Mouse (Mus musculus): ENCODE measurements around the gene 2310022A10Rik.

2310022A10Rik gene

DNA sequence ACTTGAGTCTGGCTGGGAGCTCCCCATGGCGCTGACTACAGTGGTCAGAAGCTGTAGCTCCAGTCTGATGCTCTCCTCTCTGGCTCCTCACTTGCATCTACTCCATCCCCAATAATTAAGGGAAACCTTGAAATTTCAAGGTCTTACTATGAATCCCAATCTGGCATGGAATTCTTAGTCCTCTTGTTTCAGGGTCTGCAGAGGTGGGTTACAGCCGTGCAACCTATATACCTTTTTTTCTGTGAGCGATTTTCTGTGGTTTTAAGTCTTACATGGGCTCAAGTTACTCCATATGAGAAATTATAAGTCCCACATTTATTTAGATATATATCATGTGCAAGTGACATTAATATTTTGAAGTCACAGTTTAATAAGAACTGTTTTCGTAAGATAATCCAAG lies 37.1 kb downstream of the 2310022A10Rik start:
- peak in 1 of 2 experiments; percentile 24 for DNase-seq (ENCODE audit: inconsistent age in 2 of 2, low spot score in 1 of 2)

GRCm38 (mm10) chr7:27590566-27591213 lies 37.7 kb downstream of the 2310022A10Rik start:
- peak in 1 of 2 experiments; percentile 61 for DNase-seq (ENCODE audit: inconsistent age in 2 of 2, low spot score in 1 of 2)

DNA sequence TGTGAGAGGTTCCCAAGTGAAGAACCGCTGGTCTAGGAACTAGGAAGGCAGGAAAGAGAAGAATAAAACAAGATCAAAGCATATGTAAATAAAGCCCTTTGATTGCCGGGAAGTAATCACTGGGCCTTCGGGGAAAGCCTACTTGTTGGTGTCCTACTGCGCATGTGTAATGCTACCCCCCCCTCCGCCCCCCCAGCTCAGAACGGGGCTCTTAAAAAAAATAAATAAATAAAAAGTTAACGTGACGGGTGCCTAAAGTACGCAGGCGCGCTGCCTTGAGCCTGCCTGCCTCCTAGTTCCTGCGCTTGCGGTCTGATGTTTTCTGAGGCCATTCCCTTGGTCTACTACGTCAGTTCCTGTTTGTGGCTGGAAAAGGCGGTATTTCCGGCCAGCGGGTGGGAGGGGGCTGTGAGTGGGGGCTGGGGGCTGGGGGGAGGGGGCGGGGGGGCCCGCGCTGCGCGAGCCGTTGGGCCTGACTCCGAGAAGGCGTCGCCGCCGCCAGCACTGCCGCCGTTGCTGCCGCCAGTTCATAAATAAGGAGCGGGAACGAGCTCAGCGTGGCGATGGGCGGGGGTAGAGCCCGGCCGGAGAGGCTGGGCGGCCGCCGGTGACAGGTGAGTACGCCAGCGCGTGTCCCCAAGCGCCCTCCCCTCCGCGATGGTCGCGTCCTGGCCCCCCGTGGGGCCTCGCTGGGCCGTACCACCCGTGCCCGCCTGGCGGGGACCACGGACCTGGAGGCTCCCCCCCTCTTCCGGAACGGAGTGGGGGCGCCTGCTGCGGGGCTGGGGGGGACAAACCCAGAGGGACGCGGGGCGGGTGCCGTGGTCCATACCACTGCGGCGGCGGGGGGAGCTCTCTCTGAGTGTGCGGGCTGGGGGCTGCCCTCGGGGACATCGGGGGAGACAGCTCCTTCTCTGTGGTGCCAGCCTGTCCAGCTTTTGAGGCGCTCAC lies 38.5 kb downstream of the 2310022A10Rik start, which contains the start of gene Akt2:
Gene Akt2 (plus strand): TSS at position 287 of the 951 bp plus-strand sequence.
- peak; percentile 93 to 96 for DNase-seq (ENCODE audit: inconsistent age in 2 of 2, low spot score in 1 of 2)

DNA sequence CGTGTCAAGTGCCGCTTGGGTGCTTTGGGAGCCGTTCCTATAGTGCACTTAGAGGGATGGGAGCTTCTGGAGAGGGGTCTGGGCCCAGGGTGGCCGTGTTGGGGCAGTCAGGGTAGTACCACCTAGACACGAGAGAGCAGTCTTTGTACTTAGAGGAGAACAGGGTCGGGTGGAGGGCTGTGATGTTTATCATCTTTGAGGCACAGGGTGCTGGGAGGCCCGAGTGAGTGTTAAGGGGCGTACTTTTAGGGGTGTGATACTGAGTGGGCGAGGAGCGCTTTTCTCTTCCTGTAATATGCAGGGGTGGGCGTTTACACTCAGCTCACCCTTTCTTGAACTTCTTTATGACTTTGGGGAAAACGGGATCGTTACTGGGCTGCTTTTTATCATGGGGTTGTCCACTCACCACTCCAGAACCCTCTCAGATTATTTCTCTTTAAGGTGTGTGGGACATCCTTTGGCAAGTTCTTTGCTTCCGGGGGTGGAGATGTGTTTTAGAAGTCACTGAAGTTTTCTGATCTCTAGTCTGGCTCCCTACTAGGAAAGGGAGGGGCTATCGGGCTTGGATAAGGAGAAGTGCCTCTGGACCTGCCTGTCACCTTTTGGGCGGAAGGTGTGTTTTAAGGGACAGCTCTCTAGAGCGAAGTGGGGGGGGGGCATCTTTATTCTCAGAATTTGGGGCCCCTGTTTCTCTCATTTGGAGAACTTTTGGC lies 39.3 kb downstream of the 2310022A10Rik start:
- peak in 1 of 2 experiments; percentile 86 for DNase-seq (ENCODE audit: inconsistent age in 2 of 2, low spot score in 1 of 2)

GRCm38 (mm10) chr7:27592934-27593645 lies 40.1 kb downstream of the 2310022A10Rik start:
- peak in 1 of 2 experiments; percentile 80 for DNase-seq (ENCODE audit: inconsistent age in 2 of 2, low spot score in 1 of 2)

GRCm38 (mm10) chr7:27596586-27597503 lies 43.8 kb downstream of the 2310022A10Rik start:
- DNase-seq (ENCODE audit: inconsistent age in 2 of 2, low spot score in 1 of 2) = peak in 1 of 2 experiments; percentile 72

GRCm38 (mm10) chr7:27598053-27598452 lies 45.0 kb downstream of the 2310022A10Rik start:
- no peak for DNase-seq (ENCODE audit: inconsistent age in 2 of 2, low spot score in 1 of 2)

GRCm38 (mm10) chr7:27601628-27602027 lies 48.6 kb downstream of the 2310022A10Rik start:
- no peak for DNase-seq (ENCODE audit: inconsistent age in 2 of 2, low spot score in 1 of 2)

DNA sequence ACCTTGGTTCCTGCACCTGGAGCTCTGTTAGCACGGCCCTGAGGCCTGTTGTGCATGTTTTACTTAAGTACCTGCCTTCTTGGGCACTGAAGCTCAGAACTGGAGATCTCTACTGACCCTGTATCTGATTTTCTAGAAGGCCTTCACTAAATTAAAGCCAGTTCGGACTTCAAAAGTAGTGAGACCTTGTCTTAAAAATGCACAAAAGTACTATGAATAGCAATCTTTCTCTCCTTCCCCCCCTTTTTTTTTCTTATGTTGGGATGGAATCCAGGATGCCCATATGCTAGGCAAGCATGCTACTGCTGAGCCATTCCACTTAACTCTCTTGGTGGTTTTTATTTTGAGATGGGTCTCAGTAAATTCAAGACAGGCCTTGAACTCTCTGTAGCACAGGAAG lies 49.1 kb downstream of the 2310022A10Rik start:
- peak in 1 of 2 experiments; percentile 66 for DNase-seq (ENCODE audit: inconsistent age in 2 of 2, low spot score in 1 of 2)

GRCm38 (mm10) chr7:27602835-27603234 lies 49.8 kb downstream of the 2310022A10Rik start:
- peak; percentile 68 to 86 for DNase-seq (ENCODE audit: inconsistent age in 2 of 2, low spot score in 1 of 2)

GRCm38 (mm10) chr7:27604661-27605348 lies 51.8 kb downstream of the 2310022A10Rik start:
- DNase-seq (ENCODE audit: inconsistent age in 2 of 2, low spot score in 1 of 2) = peak in 1 of 2 experiments; percentile 54

DNA sequence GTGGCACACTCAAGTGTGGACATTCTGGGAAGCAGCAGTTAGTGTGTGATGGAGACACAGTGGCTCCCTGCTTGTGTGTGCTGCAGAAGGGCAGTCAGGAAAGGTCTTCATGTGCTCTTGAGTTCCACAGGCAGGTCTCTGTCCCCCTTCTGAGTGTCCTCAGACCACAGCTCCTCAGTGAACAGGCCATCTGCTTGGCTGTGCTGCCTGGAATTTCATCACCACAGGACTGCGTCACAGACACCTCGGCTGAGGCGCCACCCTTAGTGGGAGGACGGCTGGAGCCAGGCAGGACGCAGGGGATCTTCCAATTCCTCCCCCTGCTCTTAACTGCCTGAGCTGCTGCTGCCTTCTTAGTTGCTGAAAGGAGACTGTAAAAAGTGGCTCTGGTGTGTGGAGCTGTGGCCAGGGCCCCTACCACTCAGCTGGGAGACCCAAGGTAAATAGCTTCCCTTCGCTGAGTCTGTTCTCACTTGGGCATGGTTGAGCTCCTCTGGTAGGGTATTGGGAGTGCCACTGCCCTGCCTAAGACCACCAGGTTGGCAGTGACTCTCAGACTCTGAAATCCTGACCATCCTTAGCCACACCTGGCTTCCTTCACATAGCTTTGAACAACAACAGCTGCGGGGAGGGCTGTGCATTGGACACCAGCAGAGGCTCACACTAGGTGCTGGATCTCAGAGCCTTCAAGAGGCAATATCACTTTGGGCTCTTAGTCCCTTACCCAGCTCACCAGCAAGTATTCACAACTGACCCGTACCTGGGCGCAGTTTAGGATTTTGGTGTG lies 52.7 kb downstream of the 2310022A10Rik start:
- peak; percentile 73 to 88 for DNase-seq (ENCODE audit: inconsistent age in 2 of 2, low spot score in 1 of 2)

DNA sequence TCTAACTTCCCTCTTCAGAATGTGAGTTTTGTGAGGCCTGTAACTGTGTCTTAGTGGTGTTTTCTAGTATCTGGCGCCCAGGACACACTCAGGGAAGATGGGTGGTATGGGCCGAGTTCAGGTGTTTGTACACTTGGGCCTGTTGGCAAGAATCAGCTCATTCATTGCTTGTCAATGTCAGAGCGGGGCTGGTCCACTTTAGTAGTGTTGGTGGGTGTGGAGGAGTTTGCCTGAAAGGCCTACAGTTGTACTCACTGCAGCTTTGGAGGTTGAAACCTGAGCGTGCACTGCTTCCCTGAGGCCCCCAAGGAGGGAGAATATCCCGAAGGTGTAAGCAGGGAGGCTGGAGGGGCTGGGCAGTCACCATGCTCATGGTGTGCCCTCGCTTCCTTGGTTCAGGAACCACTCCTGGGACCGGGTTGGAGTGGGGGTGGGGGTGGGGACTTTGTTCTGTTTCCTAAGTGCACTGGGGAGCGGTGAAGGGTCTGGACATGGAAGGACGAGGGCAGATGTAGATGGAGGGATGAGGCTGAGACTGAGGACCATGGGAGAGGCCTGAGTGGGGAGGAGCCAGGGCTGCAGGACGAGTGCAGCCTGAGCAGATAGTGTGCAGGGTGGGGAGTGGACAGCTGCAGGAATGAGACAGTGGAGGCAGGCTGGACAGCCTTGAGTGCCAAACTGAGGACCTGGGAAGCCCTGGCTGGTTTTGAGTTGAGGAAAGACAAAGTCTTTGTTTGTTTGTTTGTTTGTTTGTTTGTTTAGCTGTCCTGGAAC lies 53.6 kb downstream of the 2310022A10Rik start:
- DNase-seq (ENCODE audit: inconsistent age in 2 of 2, low spot score in 1 of 2) = peak in 1 of 2 experiments; percentile 60

DNA sequence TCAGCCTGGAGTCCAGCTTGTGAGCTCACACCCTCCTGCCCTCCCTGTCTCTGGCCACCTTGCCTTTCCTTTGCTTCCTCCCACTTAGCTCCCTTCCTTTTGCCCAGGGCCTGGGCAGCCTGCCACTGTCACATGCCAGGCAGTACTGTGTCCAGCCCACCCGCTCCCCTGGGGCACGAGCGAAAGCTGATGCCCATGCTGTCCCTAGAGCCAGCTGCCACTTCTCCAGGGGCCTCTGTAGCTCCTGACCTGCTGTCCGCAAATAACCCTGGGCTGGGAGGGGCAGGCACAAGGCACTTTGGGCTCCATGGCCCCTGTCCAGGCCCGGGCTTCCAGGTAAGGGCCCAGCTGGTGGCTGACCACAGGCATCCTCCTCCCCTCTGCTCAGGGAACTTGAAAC lies 54.5 kb downstream of the 2310022A10Rik start:
- DNase-seq (ENCODE audit: inconsistent age in 2 of 2, low spot score in 1 of 2) = peak in 1 of 2 experiments; percentile 75

DNA sequence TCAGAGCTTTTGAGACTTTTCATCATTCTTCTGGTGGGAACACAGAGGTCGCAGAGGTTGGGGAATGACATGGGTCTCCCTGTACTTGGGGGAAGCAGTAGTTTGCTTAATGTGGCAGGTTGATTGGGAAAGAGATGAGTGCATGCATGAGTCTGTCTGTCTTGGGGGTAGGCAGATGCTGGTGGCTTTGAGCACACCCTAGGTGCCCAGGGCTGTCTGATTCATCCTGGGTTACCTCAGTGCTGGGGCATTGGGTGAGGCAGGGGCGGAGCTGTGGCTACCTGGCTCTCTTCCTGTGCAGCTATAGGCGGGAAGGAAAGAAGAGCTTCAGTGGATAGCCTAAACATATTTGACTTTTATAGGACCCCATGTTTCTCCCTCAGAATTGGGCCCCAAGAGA lies 55.1 kb downstream of the 2310022A10Rik start:
- peak; percentile 63 to 81 for DNase-seq (ENCODE audit: inconsistent age in 2 of 2, low spot score in 1 of 2)

- peak; percentile 82 to 89 for DNase-seq (ENCODE audit: inconsistent age in 2 of 2, low spot score in 1 of 2)
Observed at GRCm38 (mm10) chr7:27609285-27609684, 56.3 kb downstream of the 2310022A10Rik start.

- no peak for DNase-seq (ENCODE audit: inconsistent age in 2 of 2, low spot score in 1 of 2)
Observed at GRCm38 (mm10) chr7:27609688-27610087, 56.7 kb downstream of the 2310022A10Rik start.

All from adrenal gland, adult (tissue).